Mouse (Mus musculus) monocyte, adult 2 months (primary cell): ENCODE results near the gene Rarg.

Experiments used
- DNase-seq, 2 experiments: peaks; one replicate each; pipeline ENCODE4 v3.0.0; 2022; ENCODE audit warnings: low spot score in 2 of 2, low read depth in 1 of 2

Gene Rarg

GRCm38 (mm10) chr15:102205779-102206178 is 51.5 kb downstream of the Rarg start:
- DNase-seq: no peak

GRCm38 (mm10) chr15:102204674-102205505 is 52.4 kb downstream of the Rarg start, which contains the start of gene Csad:
TSS of gene Csad (minus strand) at chr15:102204724.
- no peak for DNase-seq

DNA sequence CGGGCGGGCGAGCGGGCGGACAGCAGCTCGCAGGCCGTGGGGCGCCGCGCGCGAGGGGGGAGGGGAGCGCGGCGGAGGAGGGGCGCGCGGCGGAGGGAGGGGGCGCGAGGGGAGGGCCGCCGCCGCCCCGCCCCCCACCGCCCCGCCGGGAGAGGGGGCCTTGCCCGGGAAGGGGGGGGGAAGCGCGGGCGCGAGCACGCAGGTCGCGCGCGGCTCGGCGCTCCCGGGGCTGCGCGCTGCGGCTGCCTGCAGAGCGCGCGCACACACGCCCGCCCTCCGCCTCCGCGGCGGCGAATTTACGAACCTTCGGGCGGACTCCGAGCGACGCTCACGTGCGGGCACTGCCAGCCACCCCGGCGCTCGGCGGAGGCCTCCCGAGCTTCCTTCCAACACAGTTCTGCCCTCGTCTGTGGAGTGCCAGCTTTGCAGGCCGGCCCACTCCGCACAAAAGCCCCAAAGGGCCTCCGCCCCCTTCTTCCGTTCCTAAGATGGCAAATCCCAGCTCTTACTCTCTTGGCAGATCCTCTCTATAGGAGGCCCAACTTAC is 53.4 kb downstream of the Rarg start:
- peak in 1 of 2 experiments; percentile 34 for DNase-seq

DNA sequence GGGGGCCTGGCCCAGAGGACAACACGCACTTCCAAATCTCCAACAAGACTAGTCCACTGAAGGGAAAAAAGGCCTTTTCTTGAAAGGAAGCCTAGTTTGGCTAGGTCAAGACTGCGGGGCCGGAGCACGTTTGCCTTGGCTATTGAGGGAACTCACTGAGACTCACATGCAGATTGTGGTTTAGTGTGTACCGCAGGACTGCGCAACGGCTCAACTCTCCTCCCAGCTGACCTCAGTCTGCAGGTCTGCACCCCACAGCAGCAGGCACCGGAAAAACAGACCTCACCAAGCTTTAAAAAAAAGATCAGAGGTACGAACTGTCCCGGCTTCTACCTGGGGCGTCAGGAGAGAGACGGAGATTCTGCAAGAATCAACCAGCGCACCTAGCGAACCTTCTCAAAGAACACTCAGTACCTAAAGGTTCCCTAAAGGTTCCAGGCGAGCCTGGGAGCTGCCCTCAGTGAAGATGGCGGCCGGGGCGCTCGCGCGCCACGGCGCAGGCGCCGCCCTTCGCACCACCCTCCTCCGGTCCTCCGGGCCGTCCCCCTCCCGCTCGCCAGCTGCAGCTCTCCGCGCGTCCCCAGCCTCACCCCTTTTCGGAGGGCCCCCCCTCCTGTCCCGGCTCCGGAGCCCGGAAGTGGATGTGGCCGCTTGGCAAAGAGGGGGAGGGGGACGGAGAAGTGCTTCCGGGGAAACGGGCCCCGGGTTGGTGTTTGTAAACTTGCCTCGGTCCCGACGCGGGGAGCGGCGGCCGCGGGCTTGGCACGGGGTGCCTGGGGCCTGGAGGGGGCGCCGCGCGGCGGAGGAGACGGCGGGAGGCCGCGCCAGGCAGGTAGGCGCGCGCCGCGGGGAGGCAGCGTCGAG is 54.1 kb downstream of the Rarg start, which contains the start of gene Zfp740:
Zfp740 (plus strand) TSS at position 279 of the 864 bp plus-strand sequence.
- DNase-seq: peak; percentile 72 to 80

DNA sequence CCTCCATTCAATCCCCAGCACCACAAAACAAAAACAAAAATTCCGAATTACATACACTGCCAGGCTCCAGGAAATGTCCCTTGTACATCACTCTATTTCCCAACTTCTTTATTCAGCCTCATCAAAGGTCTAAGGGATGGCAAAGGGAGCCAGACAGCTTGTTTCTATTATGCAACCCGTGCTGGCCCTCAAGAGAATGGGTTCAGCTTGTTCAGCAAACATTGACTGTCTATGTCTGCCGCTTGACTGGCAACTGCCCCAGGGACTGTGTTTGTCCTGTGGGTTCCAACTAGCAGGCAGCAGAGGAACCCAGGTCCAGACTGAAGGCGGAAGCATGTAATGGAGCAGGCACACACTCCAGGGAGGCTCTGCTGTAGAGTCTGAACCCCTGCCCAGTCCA is 58.5 kb downstream of the Rarg start:
- no peak for DNase-seq

DNA sequence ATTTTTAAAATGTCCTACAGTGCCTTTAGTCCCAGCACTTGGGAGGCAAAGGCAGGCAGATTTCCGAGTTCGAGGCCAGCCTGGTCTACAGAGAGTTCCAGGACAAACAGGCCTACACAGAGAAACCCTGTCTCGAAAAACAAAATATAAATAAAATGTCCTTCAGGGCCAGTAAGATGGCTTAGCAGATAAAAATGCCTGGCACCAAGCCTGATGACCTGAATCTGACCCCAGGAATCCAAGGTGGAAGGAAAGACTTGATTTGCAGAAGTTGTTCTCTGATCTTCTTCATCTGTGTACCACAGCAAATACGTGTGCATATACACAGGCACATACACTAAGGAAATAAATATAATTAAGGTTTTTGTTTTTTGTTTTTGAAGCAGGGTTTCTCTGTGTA is 61.9 kb downstream of the Rarg start:
- DNase-seq: no peak

GRCm38 (mm10) chr15:102194439-102194838 is 62.9 kb downstream of the Rarg start:
- no peak for DNase-seq

GRCm38 (mm10) chr15:102193652-102194051 is 63.7 kb downstream of the Rarg start:
- no peak for DNase-seq

GRCm38 (mm10) chr15:102192820-102193386 is 64.4 kb downstream of the Rarg start:
- DNase-seq: no peak

DNA sequence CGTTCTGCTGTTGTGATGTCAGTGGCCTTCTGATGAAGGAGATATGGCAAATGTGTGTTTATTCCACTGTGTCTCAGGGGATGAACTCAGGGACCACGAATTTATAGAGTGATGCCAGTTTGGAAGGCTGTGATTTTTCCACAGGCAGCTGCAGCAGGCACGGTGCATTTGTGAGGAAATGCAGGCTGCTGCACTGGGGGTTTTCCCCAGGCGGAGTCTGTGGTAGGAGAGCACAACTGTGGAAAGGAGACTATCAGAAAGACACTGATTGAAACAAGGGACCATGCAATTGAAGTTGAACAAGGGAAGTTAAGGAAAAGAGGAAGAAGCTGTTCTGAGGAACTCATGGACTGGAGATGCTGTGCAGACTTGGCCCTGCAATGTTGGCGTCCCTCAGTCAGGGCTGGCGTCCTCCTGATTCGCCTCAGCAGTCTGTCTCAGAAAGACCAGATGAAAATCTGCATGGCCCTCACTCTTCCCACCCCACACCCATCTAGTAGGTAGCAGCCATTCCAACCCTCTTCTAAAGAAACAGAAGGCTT is 65.0 kb downstream of the Rarg start:
- no peak for DNase-seq

- no peak for DNase-seq
Measured at GRCm38 (mm10) chr15:102191699-102192098, 65.6 kb downstream of the Rarg start.

DNA sequence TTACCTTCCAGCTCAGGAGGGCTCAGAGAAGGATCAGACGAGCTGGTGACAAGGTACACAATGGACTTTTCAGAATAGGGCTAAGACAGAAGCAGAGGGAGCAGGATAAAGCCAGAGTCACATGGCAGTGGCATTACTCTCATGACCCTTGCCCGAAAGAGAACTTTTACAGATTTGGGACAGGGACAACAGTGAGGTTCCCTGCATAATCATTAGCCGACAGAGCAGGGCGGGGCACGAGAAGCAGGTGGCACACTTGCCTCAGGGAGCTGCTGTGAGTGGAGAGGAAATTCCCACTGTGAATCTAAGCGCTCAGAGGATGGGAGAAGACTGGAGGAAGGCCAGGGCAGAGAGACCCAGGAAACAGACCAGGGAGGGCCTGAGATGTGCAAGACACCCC is 68.4 kb downstream of the Rarg start:
- DNase-seq: no peak

GRCm38 (mm10) chr15:102188096-102188495 is 69.2 kb downstream of the Rarg start:
- DNase-seq: no peak

- DNase-seq: no peak
Measured at GRCm38 (mm10) chr15:102186239-102186638, 71.1 kb downstream of the Rarg start.
